Mouse (Mus musculus): ENCODE data around the gene Ccnd3. TPM values are rescaled to one million over a fixed set of nuclear protein-coding genes. Genes with fewer than 3 reads are reported as not detected.
A peak's percentile ranks its signal among the peaks of the same experiment; 100 is the strongest.

Ccnd3 gene
- total RNA-seq, 2 experiments from 2014 or later, result 31.0 to 31.7 TPM

DNA sequence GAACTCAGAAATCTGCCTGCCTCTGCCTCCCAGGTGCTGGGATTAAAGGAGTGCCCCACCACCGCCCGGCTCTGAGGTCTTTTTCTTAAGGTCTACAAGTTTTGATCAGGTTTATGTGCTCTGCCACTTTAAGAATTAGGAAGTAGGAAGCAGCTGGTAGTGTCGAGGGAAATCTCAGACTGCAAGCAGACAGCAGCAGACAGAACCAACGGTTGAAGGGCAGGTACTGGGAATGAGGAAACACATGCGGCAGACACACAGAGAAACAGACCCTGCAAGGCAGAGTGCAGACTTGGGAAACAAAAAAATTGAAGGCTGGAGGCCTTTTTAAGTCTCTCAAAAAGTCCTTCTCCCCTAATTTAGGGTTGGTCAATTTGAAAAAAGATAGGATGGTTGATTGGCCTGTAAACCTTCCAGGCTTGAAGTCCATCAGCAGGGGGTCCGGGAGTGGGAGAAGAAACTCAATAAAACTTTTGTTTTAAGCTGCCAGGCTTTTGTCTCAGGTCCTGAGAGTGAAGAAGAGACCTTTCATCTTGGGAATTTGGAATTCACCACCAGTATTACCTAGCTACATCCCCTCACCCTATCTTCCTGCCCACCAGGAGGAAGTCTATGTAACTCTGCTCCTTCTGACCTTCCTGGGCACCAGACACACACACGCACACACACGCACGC is 4.3 kb downstream of the Ccnd3 start:
- no peak for DNase-seq (ENCODE audit: low spot score in 2 of 2)
- intact Hi-C loops (cut with DNase I), result no loop called here

DNA sequence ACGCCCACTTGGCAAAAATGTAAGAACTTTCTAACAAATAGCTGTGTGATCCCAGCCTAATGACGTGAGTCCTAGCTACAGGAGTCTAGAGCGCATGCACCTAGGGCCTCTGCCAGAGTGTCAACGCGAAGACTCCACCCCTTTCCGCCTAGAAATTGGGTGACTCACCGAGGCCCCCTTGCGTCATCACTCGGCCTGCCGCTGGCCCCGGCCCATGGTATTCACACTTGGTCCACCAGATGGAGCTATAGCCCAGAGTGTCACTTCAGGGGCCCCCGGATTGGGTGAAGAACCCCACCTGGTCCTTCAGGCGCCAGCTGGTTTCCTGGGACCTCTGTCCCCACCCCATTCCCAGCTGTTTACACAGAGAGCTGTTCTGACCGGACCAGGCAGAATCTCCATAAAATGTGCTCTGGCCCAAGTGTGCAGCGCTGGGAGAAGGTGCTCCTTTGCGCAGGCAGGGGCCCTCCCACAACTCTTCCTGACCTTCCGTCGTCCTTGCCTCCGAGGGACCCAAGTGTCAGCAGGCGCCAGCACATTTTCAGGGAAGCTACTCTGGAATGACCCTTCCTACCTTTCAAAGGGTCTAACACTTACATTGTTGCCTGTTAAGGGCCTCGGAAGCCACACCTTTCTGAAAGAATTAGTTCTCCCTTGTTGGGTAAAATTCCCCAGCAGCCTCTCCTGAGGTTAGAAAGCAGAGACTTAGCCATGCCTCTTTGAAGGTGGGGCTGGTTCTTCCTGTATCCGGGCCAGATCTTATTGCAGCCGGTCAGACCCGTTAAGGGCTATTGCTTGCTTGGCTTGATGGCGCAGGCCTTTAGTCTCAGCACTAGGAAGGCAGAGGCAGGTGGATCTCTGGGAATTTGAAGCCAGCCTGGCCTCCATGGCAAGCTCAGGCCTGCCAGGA is 6.5 kb downstream of the Ccnd3 start:
- peak; percentile 94 to 97 for DNase-seq (ENCODE audit: low spot score in 2 of 2)
- intact Hi-C loops (cut with DNase I), result loop anchor here (1.0 kb wide), 1 partner anchor 83 kb away; no protein-coding TSS in a partner anchor

DNA sequence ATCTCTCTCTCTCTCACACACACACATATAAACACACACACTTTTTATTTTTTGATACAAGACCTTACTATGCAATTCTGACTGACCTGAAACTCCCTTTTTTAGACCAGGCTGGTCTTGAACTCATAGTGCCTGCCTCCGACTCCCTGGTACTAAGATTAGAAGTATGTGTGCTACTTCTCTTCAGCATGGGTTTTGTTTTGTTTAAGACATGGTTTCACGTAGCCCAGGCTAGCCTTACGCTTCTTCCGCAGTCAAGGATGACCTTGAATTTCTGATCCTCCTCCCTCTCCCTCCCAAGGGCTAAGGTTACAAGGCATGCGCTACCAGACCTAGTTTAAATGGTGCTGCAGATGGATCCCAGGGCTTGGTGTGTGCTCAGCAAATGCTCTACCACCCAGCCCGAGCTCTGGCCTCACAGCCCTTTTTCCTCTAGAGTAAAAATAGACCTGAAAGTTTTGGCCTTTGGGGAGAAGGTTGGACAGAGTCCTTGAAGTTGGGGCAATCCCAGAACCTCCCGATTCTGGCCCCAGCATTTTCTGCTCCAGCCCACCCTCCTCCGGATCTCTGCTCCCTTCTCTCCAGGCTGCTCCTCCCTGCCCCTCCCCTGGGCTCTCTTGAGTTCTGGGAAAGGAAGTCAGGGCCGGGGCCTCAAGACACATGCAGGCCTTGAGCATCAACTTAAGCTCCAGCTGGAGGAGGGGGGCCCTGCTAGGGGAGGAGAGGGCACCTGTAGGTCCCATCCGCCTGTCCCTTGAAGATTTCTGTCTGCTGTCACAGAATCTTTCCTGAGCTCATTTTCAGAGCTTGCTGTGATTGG is 8.3 kb downstream of the Ccnd3 start:
- intact Hi-C loops (cut with DNase I), result no loop called here
- DNase-seq (ENCODE audit: low spot score in 2 of 2), result no peak

DNA sequence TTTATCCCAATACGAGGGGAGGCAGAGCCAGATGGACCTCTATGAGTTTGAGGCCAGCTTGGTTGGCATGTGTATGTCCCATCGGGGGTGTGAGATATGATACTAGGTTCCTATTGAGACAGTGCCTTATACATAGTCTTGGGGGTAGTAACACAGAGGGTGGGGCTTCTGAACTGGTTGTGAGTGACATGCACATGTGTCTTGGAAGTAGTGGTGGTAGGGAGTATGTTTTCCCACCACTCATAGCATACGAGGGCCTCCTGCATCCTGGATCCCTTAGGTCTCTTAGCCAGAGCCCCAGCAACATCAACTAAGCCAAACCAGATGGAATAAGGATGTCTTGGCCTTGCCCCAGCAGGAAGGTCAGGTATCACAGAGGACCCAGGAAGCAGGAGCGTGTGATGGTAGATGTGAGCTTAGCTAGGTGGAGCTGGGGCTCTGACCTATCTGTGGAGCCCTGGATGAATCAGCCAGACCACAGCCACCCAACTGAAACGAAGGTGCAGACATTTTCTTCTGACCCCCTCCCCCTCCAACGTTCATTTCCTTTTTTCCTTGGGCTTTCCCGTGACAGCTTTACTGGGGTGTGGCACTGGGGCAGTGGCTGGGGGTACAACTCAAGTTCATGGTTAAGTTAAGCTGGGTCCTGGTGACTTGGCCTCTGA is 10.5 kb downstream of the Ccnd3 start:
- intact Hi-C loops (cut with DNase I), result no loop called here
- DNase-seq (ENCODE audit: low spot score in 2 of 2), result no peak

DNA sequence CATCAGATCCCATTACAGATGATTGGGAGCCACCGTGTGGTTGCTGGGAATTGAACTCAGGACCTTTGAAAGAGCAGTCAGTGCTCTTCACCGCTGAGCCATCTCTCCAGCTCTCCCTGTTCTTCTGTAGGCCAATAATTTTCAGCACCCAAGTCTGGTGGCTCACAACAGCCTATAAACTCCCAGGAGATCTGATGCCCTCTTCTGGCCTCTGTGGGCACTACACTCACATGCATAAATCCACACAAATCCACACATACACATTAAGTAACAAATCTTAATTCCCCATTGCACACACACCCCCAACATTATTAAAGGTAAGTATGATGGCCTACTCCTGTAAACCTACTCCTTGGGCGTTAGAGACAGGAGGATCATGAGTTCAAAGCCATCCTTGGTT is 11.4 kb downstream of the Ccnd3 start:
- intact Hi-C loops (cut with DNase I), result no loop called here

DNA sequence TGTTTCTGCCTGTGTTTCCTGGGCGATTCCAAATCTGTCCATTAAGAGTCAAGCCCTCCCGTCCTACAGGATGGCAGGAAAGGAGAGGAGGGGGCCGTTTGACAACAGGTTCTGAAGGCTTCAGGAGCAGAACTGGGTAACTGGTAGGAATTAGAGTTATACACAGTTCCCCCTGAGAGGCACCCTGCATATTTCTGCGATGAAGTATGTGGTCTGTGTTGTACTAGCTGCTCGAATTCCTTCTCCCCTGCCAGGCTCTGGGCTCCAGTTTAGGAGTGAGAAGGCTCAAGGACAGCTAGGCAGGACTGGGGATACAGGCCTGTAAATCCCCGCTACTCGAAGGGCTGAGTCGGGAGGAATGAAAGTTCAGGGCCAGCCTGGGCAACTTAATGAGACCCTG is 13.4 kb downstream of the Ccnd3 start:
- DNase-seq (ENCODE audit: low spot score in 2 of 2), result no peak
- intact Hi-C loops (cut with DNase I), result no loop called here

More for the DNA sequence above, 11.4 kb downstream of the Ccnd3 start:
- DNase-seq (ENCODE audit: low spot score in 2 of 2), result no peak

DNA sequence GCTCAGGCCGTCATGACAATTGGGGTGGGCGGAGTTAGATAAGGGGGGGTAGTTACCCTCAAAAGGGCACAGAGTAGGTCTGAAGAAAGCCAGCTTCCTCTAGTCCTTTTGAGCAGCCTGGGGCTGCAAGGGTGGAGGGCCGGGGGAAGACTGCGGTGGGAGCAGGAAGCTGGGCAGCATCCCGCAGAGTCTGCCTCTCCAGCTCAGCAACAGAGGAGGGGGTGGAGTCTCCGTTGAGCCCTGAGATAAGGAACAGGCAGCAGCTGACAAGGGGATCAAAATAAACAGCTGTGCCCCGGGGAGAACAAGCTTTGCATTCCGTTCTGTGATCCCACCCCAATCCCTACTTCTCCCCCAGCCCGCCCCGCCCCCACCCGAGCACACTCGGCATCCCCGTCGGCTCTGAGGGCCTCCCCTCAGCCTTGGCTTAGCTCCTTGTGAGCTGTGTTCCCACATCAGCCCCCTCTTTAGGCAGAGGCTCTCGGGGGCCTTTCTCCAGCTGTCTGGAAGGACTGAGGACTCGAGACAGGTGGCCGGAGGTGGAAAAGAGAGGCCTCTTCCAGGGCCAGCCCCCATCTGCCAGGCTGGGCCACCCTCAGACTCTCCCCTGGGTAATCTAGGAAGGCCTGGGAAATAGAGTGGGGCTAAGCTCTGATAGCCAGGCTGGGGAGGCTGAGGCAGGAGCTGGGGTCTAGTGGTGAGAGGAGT is 16.9 kb downstream of the Ccnd3 start:
- intact Hi-C loops (cut with DNase I), result no loop called here
- DNase-seq (ENCODE audit: low spot score in 2 of 2), result peak in 1 of 2 experiments; percentile 46

DNA sequence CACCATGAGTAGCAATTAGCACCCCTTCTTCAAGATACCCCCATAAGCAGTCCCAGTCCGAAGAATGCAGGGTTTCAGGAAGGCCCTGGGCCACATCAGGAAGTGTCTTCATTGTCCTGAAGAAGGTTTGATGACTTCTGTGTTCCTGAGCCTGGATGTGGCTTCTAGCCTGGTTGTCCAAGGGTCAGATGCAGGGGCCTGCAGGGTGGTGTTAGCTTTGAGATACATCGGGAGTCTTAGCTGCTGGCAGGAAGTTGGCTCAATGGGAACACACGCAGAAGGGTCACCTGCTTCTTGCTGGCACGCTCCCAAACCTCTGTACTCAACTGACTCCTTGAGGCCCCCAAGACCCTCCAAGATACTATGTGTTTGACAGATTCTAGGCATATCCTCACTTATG is 17.7 kb downstream of the Ccnd3 start:
- DNase-seq (ENCODE audit: low spot score in 2 of 2), result no peak
- intact Hi-C loops (cut with DNase I), result no loop called here

DNA sequence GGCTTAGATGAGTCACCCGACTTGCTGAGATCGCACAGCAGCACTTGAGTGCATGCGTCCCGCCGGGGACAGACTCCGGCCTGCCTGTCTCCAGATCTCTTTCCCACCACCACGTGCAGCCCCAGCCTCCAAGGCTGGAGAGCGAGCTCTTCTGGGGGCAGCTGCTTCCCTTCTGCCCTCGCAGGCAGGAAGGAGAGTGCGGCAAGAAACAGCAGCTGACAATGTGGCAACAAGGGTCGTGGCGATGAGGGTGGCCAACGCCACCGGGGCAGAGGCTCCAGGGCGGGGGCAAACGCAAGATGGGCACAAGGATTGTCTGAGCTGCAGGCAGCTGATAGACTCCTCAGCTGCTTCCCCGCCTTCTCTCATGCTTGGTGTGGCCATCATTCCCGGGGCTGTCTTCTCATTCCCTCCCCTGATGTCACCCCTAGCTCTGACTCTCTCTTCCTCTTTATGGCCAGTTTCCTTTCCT is 18.4 kb downstream of the Ccnd3 start:
- DNase-seq (ENCODE audit: low spot score in 2 of 2), result no peak
- intact Hi-C loops (cut with DNase I), result no loop called here

DNA sequence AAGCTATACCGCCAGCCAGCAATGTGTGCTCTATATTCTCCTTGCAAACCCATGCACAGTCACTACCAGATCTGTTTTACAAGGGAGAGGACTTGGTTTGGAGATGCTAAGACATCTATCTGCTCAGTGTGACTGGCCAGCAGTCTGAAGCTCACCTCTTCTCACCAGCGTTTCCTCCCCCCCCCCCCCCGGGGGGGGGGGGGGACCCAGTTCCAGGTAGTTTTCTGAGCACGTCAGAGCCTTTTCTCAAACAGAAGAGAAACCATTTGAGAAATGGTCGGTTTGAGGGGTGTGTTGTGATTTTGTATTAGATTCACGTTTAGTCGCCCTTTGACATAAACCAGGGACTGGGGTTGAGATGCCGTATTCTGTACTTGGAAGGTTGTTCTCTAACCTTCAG is 19.2 kb downstream of the Ccnd3 start:
- no peak for DNase-seq (ENCODE audit: low spot score in 2 of 2)
- intact Hi-C loops (cut with DNase I), result no loop called here

DNA sequence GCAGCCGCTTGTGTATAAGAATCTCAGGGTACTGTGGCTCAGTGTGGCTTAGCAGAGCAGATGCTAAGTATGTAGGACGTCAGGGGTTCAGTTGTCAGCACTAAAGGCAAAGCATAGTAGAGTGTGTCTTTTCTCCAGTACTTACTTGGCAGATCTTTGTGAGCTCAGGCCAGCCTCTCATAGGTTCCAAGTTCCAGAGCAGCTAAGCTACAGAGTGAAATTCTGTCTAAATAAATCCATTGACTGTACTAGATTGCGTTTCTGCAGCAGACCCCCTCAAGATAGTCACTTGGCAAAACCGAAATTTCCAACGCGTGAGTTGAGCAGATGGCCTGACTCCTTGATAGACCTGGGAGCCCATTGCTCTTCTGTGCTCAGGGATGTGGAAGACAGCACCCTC is 20.1 kb downstream of the Ccnd3 start:
- intact Hi-C loops (cut with DNase I), result no loop called here

DNA sequence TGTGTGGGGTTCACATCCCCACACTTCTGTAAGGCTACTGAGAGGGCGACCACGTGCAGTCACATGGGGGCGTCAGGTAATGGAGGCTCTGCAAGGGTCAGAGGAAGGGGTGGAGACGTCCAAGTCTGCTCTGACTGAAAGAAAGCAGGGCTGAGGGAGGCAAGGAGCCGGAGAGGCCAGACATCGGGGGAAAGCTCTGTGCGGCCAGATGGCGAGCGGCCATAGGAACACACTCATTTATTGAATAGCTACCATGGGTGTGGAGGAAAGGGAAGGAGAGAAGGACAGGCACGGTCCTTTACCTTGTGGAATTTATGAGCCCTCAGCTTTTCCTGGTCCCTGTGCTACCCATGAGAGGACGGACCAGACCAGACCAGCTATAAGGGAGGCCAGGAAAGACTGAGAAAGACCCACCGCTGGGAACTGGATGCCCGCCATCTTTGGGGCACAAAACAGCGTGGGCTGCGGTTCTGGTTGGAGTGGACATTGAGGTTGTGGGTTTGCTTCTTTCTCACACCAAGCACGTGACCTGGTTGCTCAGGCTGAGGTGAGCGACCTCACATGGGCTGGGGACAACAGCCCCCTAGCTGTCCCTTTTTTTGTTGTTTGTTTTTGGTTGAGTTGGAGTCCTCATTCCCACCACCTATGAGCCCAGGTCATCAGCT is 22.1 kb downstream of the Ccnd3 start:
- intact Hi-C loops (cut with DNase I), result no loop called here
- DNase-seq (ENCODE audit: low spot score in 2 of 2), result no peak

More for the DNA sequence above, 20.1 kb downstream of the Ccnd3 start:
- no peak for DNase-seq (ENCODE audit: low spot score in 2 of 2)

DNA sequence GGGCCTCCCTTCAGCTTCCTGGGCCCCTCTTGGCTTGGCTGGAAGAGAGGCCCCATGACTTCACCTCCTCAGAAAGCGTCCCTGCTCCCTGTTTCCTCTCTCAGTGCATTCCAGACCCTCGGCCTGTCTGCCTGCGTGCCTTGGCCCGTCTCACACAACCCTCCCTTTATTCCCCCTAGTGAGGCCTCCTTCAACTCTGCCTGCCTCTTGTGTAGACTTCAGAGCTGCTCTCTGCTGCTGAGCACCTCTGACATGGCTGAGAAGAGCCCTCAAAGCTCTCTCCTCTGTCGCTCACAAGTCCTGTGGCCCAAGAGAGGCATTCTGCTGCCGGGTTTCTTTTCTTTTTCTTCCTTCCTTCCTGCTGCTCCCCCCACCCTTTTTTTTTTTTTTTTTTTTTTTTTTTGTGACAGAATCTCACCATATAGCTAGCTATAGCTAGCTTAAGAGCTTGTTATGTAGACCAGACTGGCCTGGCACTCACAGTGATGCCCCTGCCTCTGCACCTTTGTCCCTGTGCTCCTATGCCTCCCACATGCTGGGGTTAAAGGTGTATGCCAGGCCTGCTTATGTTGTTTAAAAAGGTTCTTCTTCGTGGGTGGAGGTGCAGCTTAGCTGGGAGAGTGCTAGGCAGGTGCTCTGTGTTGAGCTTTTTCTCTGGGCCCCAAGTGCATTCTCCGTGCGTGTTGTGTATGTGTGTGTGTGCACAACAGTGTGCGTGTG is 22.9 kb downstream of the Ccnd3 start:
- DNase-seq (ENCODE audit: low spot score in 2 of 2), result no peak
- intact Hi-C loops (cut with DNase I), result no loop called here

DNA sequence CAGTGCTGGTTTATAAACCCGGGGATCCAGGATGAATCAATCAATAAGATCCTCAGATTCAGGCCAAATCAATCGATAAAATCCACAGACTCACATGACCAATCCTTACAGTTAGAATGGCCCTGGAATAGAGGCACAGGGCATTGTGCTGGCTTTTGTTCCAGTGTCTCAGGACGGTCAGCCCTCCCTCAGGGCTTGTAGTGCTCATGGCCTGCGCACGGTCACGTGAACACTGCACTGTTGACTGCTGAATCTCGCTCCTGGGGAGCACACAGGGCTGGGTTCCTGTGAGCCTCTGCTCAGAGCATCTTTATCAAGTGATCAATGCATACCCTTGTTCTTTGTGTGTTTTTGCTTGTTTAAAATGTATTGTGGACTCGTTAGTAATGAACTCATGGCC is 24.1 kb downstream of the Ccnd3 start:
- no peak for DNase-seq (ENCODE audit: low spot score in 2 of 2)

DNA sequence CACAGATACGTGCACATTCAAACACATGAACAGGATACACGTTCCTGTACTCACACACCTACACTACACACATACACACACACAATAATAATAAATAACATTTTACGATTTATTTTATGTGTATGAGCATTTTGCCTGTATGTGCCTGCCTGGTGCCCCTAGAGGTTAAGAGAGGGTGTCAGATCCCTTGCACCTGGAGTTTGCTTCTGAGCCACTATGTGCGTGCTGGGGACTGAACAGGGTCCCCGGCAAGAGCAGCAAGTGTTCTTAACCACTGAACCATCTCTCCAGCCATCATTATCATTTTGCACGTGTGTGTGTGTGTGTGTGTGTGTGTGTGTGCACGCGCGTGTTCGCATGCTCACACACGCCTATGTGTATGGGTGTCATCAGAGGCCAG is 24.7 kb downstream of the Ccnd3 start:
- no peak for DNase-seq (ENCODE audit: low spot score in 2 of 2)
- intact Hi-C loops (cut with DNase I), result no loop called here

More for the DNA sequence above, 24.1 kb downstream of the Ccnd3 start:
- intact Hi-C loops (cut with DNase I), result no loop called here

DNA sequence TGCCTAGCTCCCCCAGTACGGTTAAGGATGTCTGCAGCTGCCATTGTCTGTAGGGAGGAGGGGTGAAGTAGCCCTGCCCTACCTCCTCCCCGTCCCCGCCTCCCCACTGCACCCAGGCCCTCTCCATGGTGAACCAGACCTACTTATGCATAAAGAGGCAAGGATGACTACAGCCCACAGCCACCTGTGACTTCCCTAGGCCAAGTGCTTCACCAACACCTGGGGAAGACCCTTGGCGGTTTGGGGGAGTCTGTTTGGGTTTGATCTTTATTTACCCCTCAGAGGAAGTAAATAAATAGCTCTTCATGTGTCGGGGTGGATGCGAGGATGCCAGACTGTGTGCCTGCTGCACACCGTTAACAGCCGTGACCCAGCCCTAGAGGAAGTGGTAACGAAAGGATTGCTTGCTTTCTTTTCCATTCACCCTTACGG is 26.6 kb downstream of the Ccnd3 start:
- no peak for DNase-seq (ENCODE audit: low spot score in 2 of 2)
- intact Hi-C loops (cut with DNase I), result no loop called here

DNA sequence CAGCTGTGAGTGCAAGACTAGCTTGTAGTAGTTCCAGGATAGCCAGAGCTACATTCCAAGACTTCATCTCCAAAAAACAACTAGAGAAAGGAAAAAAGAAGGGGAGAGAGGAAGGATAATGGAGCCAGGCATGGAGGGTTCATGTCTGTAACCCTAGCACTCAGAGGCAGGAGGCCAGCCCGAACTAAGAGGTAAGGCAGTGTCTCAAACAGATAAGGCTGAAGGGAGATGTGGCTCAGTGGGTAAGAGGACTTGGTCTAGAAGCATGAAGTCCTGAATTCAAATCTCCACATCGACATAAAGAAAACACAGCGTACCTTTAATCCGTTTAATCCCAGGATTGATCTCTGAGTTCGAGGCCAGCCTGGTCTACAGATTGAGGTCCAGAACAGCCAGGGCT is 27.5 kb downstream of the Ccnd3 start:
- intact Hi-C loops (cut with DNase I), result no loop called here
- no peak for DNase-seq (ENCODE audit: low spot score in 2 of 2)

DNA sequence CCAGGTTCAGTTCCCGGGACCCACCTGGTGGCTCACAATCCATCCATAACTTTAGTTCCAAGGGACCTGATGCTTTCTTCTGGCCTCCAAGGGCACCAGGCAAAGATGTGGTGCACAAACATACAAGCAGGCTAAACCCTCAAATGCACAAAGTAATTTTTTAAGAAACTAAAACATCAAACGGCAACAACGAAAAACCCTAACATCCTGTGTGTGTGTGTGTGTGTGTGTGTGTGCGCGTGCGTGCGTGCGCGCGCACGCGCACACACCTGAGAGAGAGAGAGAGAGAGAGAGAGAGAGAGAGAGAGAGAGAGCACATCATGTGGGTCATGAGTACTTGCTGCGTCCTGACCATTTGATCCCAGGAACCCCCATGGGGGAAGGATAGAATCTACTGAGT is 28.8 kb downstream of the Ccnd3 start:
- intact Hi-C loops (cut with DNase I), result no loop called here
- no peak for DNase-seq (ENCODE audit: low spot score in 2 of 2)
